Mouse (Mus musculus): ENCODE data around the gene Cfap58.

DNA sequence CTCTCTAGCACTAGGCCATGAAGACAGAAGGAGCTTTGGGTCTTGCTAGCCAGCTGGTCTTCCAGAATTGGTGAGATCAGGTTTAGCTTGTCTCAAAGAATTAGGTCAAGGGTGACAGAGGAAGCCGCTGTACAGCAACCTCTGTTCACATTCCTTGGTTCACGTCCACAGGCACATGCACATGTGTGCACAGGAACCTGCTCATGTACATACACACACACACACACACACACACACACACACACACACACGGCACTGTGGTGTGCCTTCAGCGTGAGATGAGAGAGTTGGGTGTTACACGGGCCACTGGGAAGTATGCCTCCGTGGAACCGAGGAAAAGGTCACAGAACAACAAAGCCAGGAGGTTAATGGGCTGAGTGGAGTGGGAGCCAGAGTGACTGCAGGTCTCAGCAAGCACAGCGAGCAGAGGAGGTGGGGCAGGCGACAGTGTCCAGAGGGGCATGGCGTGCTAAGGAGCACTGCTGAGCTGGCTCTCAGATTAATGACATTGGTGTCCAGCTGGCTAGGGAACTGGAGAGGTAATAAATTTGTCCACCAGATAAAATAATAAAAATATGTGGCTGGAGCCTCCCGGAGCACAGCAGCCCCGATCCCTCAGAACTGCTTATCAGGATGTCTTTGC, 71.4 kb downstream of the Cfap58 start:
- TF ChIP-seq GATA1 (IDR thresholded peaks at IDR 0.05; ENCODE audit: low read length) (no peak), TAL1 (IDR thresholded peaks at IDR 0.05; ENCODE audit: low read length) (no peak)

Data from erythroblast, embryonic 14.5 days (primary cell).